Mouse (Mus musculus) olfactory bulb, adult 2 months (tissue): ENCODE measurements around the gene Lhx3.

Experiments used
- CTCF ChIP-seq: fragments of 200-500 bp; IDR thresholded peaks from 2 replicates; pipeline ENCODE4 v1.5.1; 2012; ENCODE audit warnings: low read depth, mild to moderate bottlenecking, low read length, moderate library complexity; ENCODE audit not compliant: insufficient read depth
- POLR2A ChIP-seq: fragments of 200-500 bp; IDR thresholded peaks from 2 replicates; pipeline ENCODE4 v1.6.1; 2012; ENCODE audit warnings: mild to moderate bottlenecking, low read depth, low read length, moderate library complexity; ENCODE audit not compliant: insufficient read depth

GRCm38 (mm10) chr2:26202849-26203475 lies 5.1 kb downstream of the Lhx3 start:
- TF ChIP-seq POLR2A: no peak
- no peak for TF ChIP-seq CTCF
